Mouse (Mus musculus): ENCODE results near the gene Rdh5. TPM values are rescaled to one million over a fixed set of nuclear protein-coding genes. Genes with fewer than 3 reads are reported as not detected.
A peak's percentile ranks its signal among the peaks of the same experiment; 100 is the strongest.

Gene Rdh5
- total RNA-seq (2022): 10 to 100 TPM in 2 of 4 experiments, 1 to 10 TPM in 2; 5.0 to 12.3 (median 8.9) TPM

GRCm38 (mm10) chr10:128922822-128923012, at the start of gene Rdh5:
Rdh5 (minus strand) TSS chr10:128922888.
- DNase-seq (ENCODE audit: low spot score in 2 of 2): no peak

DNA sequence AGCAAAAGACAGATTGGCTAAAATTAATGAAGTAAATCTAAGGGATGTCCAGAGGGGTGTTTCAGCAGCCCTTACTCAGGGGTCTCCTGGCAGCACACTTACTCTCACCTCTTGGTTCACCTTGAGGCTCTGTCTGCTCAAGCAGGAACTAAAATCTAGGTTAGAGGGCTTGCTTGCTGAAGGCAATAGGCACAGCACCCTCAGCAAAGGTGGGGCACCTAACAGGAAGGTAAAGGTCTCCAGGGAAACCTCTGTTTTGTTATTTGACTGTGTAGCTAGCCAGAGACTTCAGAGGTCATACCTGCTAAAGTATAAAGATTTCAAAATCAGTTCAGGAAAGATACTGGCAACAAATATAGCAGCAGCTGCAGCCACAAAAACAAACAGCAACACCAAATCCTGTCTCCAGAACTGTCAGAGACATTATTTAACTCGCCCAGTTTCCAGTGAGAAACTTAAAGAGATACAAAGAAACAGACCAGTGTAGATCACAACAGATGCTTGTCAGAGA, 48.1 kb upstream of the Rdh5 start:
- no peak for DNase-seq (ENCODE audit: low spot score in 2 of 2)

GRCm38 (mm10) chr10:128968341-128968749, 45.7 kb upstream of the Rdh5 start:
- DNase-seq (ENCODE audit: low spot score in 2 of 2): no peak

DNA sequence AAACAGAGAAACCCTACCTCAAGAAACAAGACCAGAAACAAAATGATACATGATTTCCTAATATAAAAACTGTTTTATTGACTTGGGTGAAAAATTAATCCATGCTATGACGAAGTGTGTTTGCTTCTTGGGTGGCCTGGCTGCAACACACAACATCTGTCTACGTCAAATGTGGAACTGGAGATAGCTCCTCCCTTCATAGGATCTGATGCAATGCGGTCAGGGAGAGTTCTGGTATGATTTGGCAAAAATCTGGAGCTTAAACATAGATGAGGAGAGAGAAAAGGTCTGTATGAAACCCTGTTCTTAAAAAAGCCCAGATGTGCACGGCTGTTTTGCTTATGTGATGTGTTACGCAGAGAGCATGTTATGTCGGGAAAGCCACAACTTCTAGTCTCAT, 43.2 kb upstream of the Rdh5 start:
- DNase-seq (ENCODE audit: low spot score in 2 of 2): no peak

GRCm38 (mm10) chr10:128964961-128965360, 42.3 kb upstream of the Rdh5 start:
- DNase-seq (ENCODE audit: low spot score in 2 of 2): no peak

- DNase-seq (ENCODE audit: low spot score in 2 of 2): no peak
Observed at GRCm38 (mm10) chr10:128960590-128961584, 38.2 kb upstream of the Rdh5 start, which contains the start of gene Mettl7b. Mettl7b (minus strand) TSS chr10:128960988.

DNA sequence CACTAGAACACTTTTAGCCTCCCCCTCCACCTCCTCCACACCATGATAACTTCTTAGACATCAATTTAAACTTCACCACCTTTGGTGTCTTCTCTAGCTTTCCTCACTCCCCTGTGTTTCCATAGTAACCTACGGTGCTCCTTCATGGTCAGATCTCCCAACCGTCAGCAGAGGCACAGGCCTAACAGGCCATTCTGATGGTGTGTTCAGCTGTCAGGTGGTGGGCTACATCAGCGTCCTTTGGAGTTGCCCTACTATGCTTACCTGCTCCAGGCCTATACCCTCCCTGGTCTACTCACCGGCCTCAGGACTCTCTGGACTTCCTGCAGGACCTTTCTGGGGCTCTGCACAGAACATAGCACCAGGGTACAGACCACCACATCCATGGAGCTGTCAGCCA, 37.5 kb upstream of the Rdh5 start:
- no peak for DNase-seq (ENCODE audit: low spot score in 2 of 2)

DNA sequence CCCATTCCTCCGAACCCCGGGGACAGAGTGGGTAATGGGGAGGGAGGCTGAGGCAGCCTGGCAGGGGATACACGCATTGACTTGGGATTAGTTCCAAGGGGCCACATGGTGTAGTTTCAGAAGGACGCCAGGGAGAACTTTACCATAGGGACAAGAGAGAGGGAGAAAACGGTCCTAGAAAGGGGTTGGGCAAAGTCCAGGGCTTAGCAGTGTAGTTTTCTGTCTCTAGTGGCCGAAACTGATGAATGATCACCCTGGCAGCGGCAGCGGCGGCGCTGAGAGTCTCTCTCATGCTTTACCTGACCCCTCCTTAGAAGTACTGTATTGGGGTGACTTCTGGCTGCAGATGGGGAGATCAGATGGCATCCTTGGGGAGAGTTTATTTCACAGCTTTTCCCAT, 35.7 kb upstream of the Rdh5 start:
- no peak for DNase-seq (ENCODE audit: low spot score in 2 of 2)

DNA sequence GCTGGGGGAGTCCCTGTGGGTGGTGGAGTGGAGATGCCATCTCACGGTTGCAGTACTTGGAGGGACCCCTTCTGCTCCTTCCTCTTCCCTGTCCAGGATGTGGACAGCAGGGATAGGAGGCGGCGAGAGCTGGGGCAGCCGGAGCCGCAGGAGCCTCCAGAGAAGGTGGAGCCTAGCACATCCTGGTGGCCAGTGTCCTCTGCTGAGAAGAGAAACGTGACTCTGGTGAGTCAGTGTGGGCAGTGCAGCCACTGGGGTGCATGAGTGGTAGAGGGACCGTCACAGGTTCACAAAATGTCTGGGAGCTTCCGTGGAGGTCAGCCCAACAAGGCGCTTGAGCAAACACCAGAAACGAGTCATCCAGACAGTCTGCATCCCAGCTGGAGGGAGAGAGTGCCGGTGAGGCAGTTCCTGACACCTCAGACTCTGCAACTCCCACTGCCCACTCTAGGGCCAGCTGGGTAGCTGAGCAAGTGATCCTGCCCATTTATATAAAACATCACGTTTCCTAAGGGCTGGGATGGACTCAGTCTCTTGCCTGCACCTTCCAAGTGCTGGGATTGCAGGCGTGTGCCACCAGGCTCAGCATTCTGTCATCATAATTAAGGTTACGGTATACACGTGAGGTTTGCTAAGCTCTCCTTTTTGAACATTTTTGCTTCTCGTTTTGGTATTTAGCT, 27.7 kb upstream of the Rdh5 start:
- DNase-seq (ENCODE audit: low spot score in 2 of 2): peak in 1 of 2 experiments; percentile 35

DNA sequence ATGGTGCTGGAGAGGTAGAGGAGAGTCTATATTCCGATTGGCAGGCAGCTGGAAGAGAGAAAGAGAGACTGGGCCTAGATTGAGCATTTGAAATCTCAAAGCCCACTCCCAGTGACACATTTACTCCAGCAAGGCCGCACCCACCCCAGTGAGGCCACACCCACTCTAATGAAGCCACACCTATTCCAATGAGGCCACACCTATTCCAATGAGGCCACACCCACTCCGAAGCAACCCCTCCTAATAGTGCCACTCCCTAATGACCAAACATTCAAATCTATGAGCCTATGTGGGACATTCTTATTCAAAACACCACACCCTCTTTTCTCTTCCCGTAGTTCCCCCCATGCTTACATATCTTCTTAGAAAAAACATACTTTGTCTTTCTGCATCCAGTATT, 24.8 kb upstream of the Rdh5 start:
- DNase-seq (ENCODE audit: low spot score in 2 of 2): no peak

- DNase-seq (ENCODE audit: low spot score in 2 of 2): no peak
Observed at GRCm38 (mm10) chr10:128945675-128946074, 23.0 kb upstream of the Rdh5 start.

DNA sequence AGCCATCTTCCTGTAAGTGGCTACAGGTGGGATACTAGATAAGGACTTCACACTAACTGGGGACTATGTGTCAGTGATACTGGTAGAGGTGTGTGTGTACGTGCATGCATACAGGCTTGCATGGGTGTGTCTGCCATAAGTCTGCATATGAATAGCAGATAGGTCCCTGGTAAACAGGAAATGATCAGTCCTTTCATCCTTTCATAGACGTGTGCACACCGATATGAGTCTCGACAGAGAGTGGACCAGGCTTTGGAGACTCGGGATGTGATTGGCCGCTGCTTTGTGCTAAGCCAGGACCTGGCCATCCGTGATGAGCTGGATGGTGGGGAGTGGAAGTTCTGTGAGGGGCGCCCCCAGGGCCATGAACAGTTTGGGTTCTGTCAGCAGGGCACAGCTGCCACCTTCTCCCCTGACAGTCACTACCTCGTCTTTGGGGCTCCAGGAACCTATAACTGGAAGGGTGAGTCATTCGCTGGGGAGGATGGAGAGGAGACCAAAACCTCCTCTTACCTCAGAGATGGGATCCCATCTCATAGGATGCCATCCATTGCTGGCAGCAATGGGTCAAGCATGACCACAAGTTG, 17.9 kb upstream of the Rdh5 start:
- no peak for DNase-seq (ENCODE audit: low spot score in 2 of 2)

GRCm38 (mm10) chr10:128938974-128939373, 16.3 kb upstream of the Rdh5 start:
- DNase-seq (ENCODE audit: low spot score in 2 of 2): no peak

- DNase-seq (ENCODE audit: low spot score in 2 of 2): no peak
Observed at GRCm38 (mm10) chr10:128938457-128938856, 15.8 kb upstream of the Rdh5 start.

- no peak for DNase-seq (ENCODE audit: low spot score in 2 of 2)
Observed at GRCm38 (mm10) chr10:128937756-128938390, 15.2 kb upstream of the Rdh5 start.

DNA sequence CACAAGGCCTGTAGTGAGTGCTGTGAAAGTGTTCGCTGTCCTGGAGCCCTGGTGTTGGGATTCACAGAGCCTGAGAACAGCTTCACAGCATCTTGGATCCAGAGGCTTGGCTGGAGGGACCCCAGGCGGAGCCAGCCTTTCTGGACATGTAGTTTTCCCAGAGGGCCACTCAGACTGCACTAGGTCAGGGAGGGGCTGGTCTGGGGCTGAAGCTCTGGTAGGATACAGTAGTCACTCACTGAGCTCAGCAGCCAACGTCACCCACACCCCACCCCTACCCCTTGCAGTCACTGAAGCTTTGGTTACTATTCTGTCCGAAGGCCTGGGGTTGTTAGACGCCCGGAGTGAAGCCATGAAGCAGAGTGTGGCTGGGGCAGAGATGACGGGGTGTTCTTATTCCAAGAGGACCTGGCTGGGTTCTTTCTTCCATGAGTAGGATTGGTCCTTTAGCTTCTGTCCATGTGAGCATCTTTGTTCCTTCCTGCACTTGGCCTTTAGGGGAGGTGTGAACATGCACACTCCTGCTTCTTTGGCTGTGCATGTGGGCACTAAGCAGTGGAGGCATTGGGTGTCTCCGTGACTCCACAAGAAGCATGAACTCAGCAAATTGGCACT, 13.2 kb upstream of the Rdh5 start:
- DNase-seq (ENCODE audit: low spot score in 2 of 2): no peak

DNA sequence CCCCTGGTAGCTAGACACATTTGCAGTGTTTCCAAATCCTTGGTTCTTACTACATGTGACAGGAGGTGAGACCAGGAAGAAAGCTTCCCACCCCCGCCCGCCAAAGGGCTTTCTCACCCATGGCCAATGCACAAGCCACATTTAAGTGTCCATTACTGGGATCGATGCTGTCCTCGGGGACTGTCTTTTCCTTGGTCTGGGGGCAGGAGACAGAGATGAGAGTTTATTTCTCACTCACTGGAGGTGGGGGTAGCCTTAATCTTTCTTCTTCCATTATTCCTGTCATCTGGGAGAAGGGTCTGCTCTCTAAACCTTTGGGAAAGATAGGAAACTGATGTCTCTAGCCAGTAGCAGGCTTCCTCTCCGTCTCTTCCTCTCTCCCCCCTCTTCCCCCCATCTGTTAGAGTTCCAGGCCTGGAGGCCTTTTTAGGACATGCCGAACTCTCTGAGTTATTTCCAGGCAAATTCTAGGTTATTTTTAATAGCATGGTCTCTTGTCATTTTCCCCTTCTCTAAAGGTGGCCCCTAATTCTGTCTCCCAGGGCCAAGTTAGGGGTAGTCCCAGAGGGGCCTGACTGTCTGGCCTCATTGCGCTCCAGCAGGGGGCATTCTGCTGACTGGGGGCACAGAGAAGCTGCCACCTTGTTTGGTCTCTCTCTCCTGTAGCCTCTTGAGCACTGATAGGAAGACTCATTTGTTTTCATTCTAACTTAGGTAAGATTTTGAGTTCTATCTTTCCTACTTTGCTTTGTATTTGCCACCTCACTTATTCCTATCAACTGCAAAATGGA, 12.5 kb upstream of the Rdh5 start:
- DNase-seq (ENCODE audit: low spot score in 2 of 2): no peak

- DNase-seq (ENCODE audit: low spot score in 2 of 2): no peak
Observed at GRCm38 (mm10) chr10:128933976-128934721, 11.5 kb upstream of the Rdh5 start.

DNA sequence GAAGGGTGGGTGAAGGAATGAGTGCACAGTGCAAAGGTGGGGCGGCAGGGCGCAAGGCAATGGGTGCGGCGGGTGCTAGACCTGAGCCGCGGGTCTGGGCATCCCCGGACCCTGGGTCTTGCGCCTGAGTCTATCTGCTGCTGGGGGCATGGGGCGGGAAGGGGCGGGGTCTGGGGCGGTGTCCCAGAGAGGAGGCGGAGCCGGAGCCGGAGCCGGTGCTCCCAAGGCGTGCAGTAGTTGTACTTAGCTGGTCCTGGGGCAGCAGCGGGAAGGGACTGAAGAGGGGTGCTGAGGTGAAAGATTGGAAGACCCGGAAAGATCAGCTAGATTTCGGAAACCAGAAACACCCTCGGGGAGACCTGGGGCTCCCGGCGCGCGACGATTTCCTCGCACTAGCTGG, 10.9 kb upstream of the Rdh5 start, which contains the start of gene Itga7:
Itga7 (plus strand) TSS at position 245 of the 400 bp plus-strand sequence.
- no peak for DNase-seq (ENCODE audit: low spot score in 2 of 2)

- no peak for DNase-seq (ENCODE audit: low spot score in 2 of 2)
Observed at GRCm38 (mm10) chr10:128931441-128931840, 8.8 kb upstream of the Rdh5 start.
